Mouse (Mus musculus) adrenal gland, adult (tissue): ENCODE measurements around the gene Efna1.

ENCODE experiments used
- DNase-seq, 2 experiments: peaks; one replicate each; pipeline ENCODE4 v3.0.0; 2022 to 2023; ENCODE audit warnings: low spot score in 1 of 2; ENCODE audit not compliant: inconsistent age in 2 of 2

Efna1 gene

GRCm38 (mm10) chr3:89225321-89225815 is 55.6 kb downstream of the Efna1 start:
- DNase-seq: no peak

- DNase-seq: no peak
These were observed 56.1 kb downstream of the Efna1 start for GRCm38 (mm10) chr3:89224796-89225195.
